Mouse (Mus musculus) neural tube, embryonic 11.5 days (tissue): Measurements from ENCODE around the gene Dtl. TPM values are rescaled to one million over a fixed set of nuclear protein-coding genes. Genes with fewer than 3 reads are reported as not detected.

ENCODE experiments used
- ATAC-seq: fragments of 200-750 bp; cut with Nextera tagmentation; 2 replicates; pipeline ENCODE4 v1.8.0; 2017; ENCODE audit warnings: moderate number of reproducible peaks, mild to moderate bottlenecking, moderate TSS enrichment, moderate library complexity; ENCODE audit not compliant: insufficient read depth, low FRiP score, low TSS enrichment
- DNase-seq: peaks from one replicate; pipeline ENCODE4 v3.0.0-alpha.2; 2015; ENCODE audit warnings: low spot score
- H3K27ac ChIP-seq: fragments of 300-500 bp; sonication (generic); 2 replicates; pipeline ENCODE4 v1.5.1; 2014; ENCODE audit warnings: low read depth, mild to moderate bottlenecking, low read length
- H3K27me3 ChIP-seq: fragments of 300-500 bp; sonication (generic); 2 replicates; pipeline ENCODE4 v1.6.1; 2014; ENCODE audit warnings: mild to moderate bottlenecking, low read length, mixed read lengths; ENCODE audit not compliant: control insufficient read depth, insufficient read depth
- H3K36me3 ChIP-seq: fragments of 300-500 bp; sonication (generic); 2 replicates; pipeline ENCODE4 v1.6.1; 2014; ENCODE audit warnings: mild to moderate bottlenecking, low read length, moderate library complexity, mixed read lengths; ENCODE audit not compliant: control insufficient read depth, insufficient read depth
- H3K4me1 ChIP-seq: fragments of 300-500 bp; sonication (generic); 2 replicates; pipeline ENCODE4 v1.6.1; 2014; ENCODE audit warnings: low read length, mixed read lengths; ENCODE audit not compliant: control insufficient read depth, insufficient read depth
- H3K4me2 ChIP-seq: fragments of 300-500 bp; sonication (generic); 2 replicates; pipeline ENCODE4 v1.6.1; 2014; ENCODE audit warnings: low read depth, mild to moderate bottlenecking, moderate library complexity
- H3K4me3 ChIP-seq: fragments of 300-500 bp; sonication (generic); 2 replicates; pipeline ENCODE4 v1.5.1; 2014; ENCODE audit warnings: low read depth, low read length
- H3K9ac ChIP-seq: fragments of 300-500 bp; sonication (generic); 2 replicates; pipeline ENCODE4 v1.6.1; 2014; ENCODE audit warnings: mild to moderate bottlenecking, low read length
- H3K9me3 ChIP-seq: fragments of 300-500 bp; sonication (generic); 2 replicates; pipeline ENCODE4 v1.6.1; 2016; ENCODE audit warnings: low read length; ENCODE audit not compliant: control insufficient read depth
- WGBS: fragments of 180-500 bp; shearing (Covaris S2); extraction: QIAGEN DNeasy Blood & Tissue Kit; methylation state at CpG from one replicate; pipeline ENCODE4 v1.1.7; 2014; 5-methylcytosine and 5-hydroxymethylcytosine counted together
- polyA plus RNA-seq: library from polyadenylated mRNA; unstranded; fragments of >200 nt; fragmentation: Nextera tagmentation; extraction: Ambion mirVana; gene quantifications from 2 replicates; pipeline ENCODE4 v1.2.1, GENCODE M21; 2014

Gene Dtl
- polyA plus RNA-seq, 1 experiment from 2014 or later: 56.3 TPM

GRCm38 (mm10) chr1:191541014-191541413 is 34.3 kb downstream of the Dtl start:
- no peak for ATAC-seq
- WGBS: 91% methylated on average over 9 of the region's 9 CpGs
- no peak for DNase-seq

GRCm38 (mm10) chr1:191540300-191540699 is 35.0 kb downstream of the Dtl start:
- Histone ChIP-seq H3K4me2 (no peak overlapping the region), H3K27ac (no peak overlapping the region), H3K9me3 (no peaks in the 10 kb centered on the region), H3K27me3 (no peaks in the 10 kb centered on the region), H3K36me3 (peaks cover 6% of the 10 kb centered on the region), H3K4me3 (no peak overlapping the region), H3K4me1 (no peaks in the 10 kb centered on the region), H3K9ac (no peak overlapping the region)
- no peak for ATAC-seq
- WGBS: 90% methylated on average over 2 of the region's 2 CpGs
- no peak for DNase-seq

More at GRCm38 (mm10) chr1:191541014-191541413, 34.3 kb downstream of the Dtl start:
- Histone ChIP-seq H3K36me3 (peaks cover 6% of the 10 kb centered on the region), H3K4me3 (no peak overlapping the region), H3K9ac (no peak overlapping the region), H3K4me1 (no peaks in the 10 kb centered on the region), H3K9me3 (no peaks in the 10 kb centered on the region), H3K27me3 (no peaks in the 10 kb centered on the region), H3K27ac (no peak overlapping the region), H3K4me2 (no peak overlapping the region)

- Histone ChIP-seq H3K27ac (no peak overlapping the region), H3K9ac (no peak overlapping the region), H3K27me3 (no peaks in the 10 kb centered on the region), H3K4me3 (no peak overlapping the region), H3K36me3 (no peaks in the 10 kb centered on the region), H3K4me1 (no peaks in the 10 kb centered on the region), H3K4me2 (no peak overlapping the region), H3K9me3 (no peaks in the 10 kb centered on the region)
- DNase-seq (no peak), ATAC-seq (no peak)
- whole genome bisulfite sequencing: 56% methylated on average over 2 of the region's 2 CpGs
Measured at GRCm38 (mm10) chr1:191534896-191535295, 40.4 kb downstream of the Dtl start.

GRCm38 (mm10) chr1:191531023-191531422 is 44.3 kb downstream of the Dtl start:
- Histone ChIP-seq H3K27ac (no peak overlapping the region), H3K4me3 (no peak overlapping the region), H3K4me1 (no peaks in the 10 kb centered on the region), H3K36me3 (no peaks in the 10 kb centered on the region), H3K27me3 (no peaks in the 10 kb centered on the region), H3K9ac (no peak overlapping the region), H3K9me3 (no peaks in the 10 kb centered on the region), H3K4me2 (no peak overlapping the region)
- ATAC-seq: no peak
- DNase-seq: no peak
- WGBS: 45% methylated on average over 1 of the region's 1 CpGs

GRCm38 (mm10) chr1:191529406-191529805 is 45.9 kb downstream of the Dtl start:
- DNase-seq: no peak
- Histone ChIP-seq H3K4me3 (no peak overlapping the region), H3K9me3 (no peaks in the 10 kb centered on the region), H3K4me2 (no peak overlapping the region), H3K4me1 (no peaks in the 10 kb centered on the region), H3K27ac (no peak overlapping the region), H3K36me3 (no peaks in the 10 kb centered on the region), H3K27me3 (no peaks in the 10 kb centered on the region), H3K9ac (no peak overlapping the region)
- ATAC-seq: no peak
- WGBS: 76% methylated on average over 2 of the region's 2 CpGs

- DNase-seq (no peak), ATAC-seq (no peak)
- Histone ChIP-seq H3K4me3 (no peak overlapping the region), H3K9ac (no peak overlapping the region), H3K9me3 (no peaks in the 10 kb centered on the region), H3K4me1 (no peaks in the 10 kb centered on the region), H3K27me3 (no peaks in the 10 kb centered on the region), H3K36me3 (no peaks in the 10 kb centered on the region), H3K27ac (no peak overlapping the region), H3K4me2 (no peak overlapping the region)
- WGBS: 79% methylated on average over 4 of the region's 4 CpGs
Measured at GRCm38 (mm10) chr1:191527921-191528612, 47.3 kb downstream of the Dtl start.

- Histone ChIP-seq H3K4me2 (no peak overlapping the region), H3K4me1 (no peaks in the 10 kb centered on the region), H3K4me3 (no peak overlapping the region), H3K9ac (no peak overlapping the region), H3K36me3 (no peaks in the 10 kb centered on the region), H3K27ac (no peak overlapping the region), H3K27me3 (no peaks in the 10 kb centered on the region), H3K9me3 (no peaks in the 10 kb centered on the region)
- ATAC-seq (no peak), DNase-seq (no peak)
- 82% methylated on average over 3 of the region's 3 CpGs for WGBS
Measured at GRCm38 (mm10) chr1:191527089-191527488, 48.3 kb downstream of the Dtl start.

GRCm38 (mm10) chr1:191521395-191521794 is 53.9 kb downstream of the Dtl start:
- H3K9ac ChIP-seq: no peak overlapping the region
- no peaks in the 10 kb centered on the region for H3K27me3 ChIP-seq
- H3K4me3 ChIP-seq: no peak overlapping the region
- H3K4me1 ChIP-seq: no peaks in the 10 kb centered on the region
- H3K9me3 ChIP-seq: no peaks in the 10 kb centered on the region
- H3K4me2 ChIP-seq: no peak overlapping the region
- H3K36me3 ChIP-seq: no peaks in the 10 kb centered on the region
- H3K27ac ChIP-seq: no peak overlapping the region
- 82% methylated on average over 8 of the region's 8 CpGs for WGBS
- DNase-seq (no peak), ATAC-seq (no peak)

GRCm38 (mm10) chr1:191520669-191521068 is 54.7 kb downstream of the Dtl start:
- no peaks in the 10 kb centered on the region for H3K9me3 ChIP-seq
- H3K27ac ChIP-seq: no peak overlapping the region
- no peak overlapping the region for H3K4me3 ChIP-seq
- H3K27me3 ChIP-seq: no peaks in the 10 kb centered on the region
- WGBS: 89% methylated on average over 10 of the region's 10 CpGs
- no peak overlapping the region for H3K4me2 ChIP-seq
- DNase-seq: no peak
- no peaks in the 10 kb centered on the region for H3K4me1 ChIP-seq
- no peak overlapping the region for H3K9ac ChIP-seq
- H3K36me3 ChIP-seq: no peaks in the 10 kb centered on the region
- no peak for ATAC-seq
